In the genomic region with DNA sequence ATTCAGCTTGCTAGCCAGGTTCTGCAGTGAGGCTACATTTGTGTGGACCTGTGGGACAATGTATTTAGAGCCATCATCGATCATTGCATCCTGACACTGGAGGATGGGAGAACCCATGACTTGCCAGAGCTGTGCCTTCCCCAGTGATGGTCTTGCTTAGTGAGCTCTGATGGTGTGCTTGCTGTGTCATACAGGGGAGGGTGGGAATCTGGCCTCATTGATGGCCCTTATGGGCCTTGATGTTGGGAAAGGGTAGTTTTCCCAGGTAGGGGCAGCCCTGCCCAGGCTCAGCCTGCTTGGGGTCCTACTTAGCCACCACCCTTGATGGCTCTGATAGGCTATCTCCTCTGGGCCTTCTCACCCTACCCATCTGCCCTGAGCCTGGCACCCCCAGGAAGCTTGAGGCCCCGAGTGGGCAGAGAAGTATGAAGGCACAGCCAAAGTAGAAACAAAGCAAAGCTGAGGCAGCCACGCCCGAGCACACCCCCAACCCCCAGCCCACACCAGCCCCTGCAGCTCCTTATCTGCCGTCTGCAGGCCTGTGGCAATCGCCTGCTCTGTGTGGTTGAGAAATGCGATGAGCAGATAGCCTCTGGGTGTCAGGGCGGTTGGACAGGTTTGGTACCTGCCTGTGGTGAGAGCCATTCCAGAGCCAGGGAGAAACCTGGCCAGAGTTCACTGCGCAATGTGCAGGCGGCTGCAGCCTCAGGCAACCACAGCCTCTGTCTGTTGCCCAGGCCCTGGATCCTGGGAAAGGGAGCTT, we compare ENCODE assay signal across 9 mouse cellular contexts. TPM values are rescaled to one million over a fixed set of nuclear protein-coding genes. Genes with fewer than 3 reads are reported as not detected.
A peak's percentile ranks its signal among the peaks of the same experiment; 100 is the strongest.
DNase-seq lines count a peak whose midpoint lies in the region; ATAC-seq lines count a peak whose summit lies in the region.
"Had no signal": no experiment of that assay in that cellular context is flagged by ENCODE, and none has a peak within 500 bp of the region (broad histone marks: within the 10 kb centered on the region; RNA-seq: fewer than 3 reads in every experiment).

No protein-coding gene starts in this region.

- H3K27me3 ChIP-seq in midbrain, embryonic 10.5 days (ENCODE audit: low read depth, poor library complexity, severe bottlenecking), result no peaks in the 10 kb centered on the region
- no peaks in the 10 kb centered on the region for H3K27me3 ChIP-seq in midbrain, embryonic 14.5 days (ENCODE audit: control insufficient read depth, insufficient read depth, low read length)
- H3K27me3 ChIP-seq in erythroblast, embryonic 14.5 days (ENCODE audit: control insufficient read depth), result no peaks in the 10 kb centered on the region
- no peaks in the 10 kb centered on the region for H3K27me3 ChIP-seq in liver, embryonic 13.5 days

- WGBS in midbrain, embryonic 10.5 days, result 77% methylated on average over 10 of the region's 10 CpGs
- WGBS in midbrain, embryonic 14.5 days, result 76% methylated on average over 10 of the region's 10 CpGs
- WGBS in liver, embryonic 13.5 days (ENCODE audit: insufficient replicate concordance), result 8% methylated on average over 10 of the region's 10 CpGs

- H3K27ac ChIP-seq in midbrain, embryonic 10.5 days (replicated peaks), result peak overlapping the region; percentile 34; the same call in 1 of the 2 replicates
- H3K27ac ChIP-seq in midbrain, embryonic 14.5 days (replicated peaks; ENCODE audit: low read depth, low read length), result no peak overlapping the region
- H3K27ac ChIP-seq in liver, embryonic 13.5 days, result peak overlapping the region; percentile 76

- H3K4me3 ChIP-seq in midbrain, embryonic 10.5 days, result no peak overlapping the region
- no peak overlapping the region for H3K4me3 ChIP-seq in midbrain, embryonic 14.5 days (replicated peaks; ENCODE audit: low read depth, low read length)
- peak overlapping the region; percentile 28 for H3K4me3 ChIP-seq in erythroblast, embryonic 14.5 days (replicated peaks)
- no peak overlapping the region; the same call in 1 of the 2 replicates for H3K4me3 ChIP-seq in liver, embryonic 13.5 days (replicated peaks)
- H3K4me3 ChIP-seq: myocyte had no signal

- no peaks in the 10 kb centered on the region for H3K9me3 ChIP-seq in midbrain, embryonic 10.5 days (replicated peaks)
- H3K9me3 ChIP-seq in midbrain, embryonic 14.5 days (ENCODE audit: control insufficient read depth, low read length), result no peaks in the 10 kb centered on the region
- no peaks in the 10 kb centered on the region for H3K9me3 ChIP-seq in erythroblast, embryonic 14.5 days (ENCODE audit: control insufficient read depth, low read length)
- H3K9me3 ChIP-seq in liver, embryonic 13.5 days (replicated peaks), result no peaks in the 10 kb centered on the region

- H3K4me1 ChIP-seq in midbrain, embryonic 10.5 days, result peaks cover 69% of the 10 kb centered on the region
- H3K4me1 ChIP-seq in midbrain, embryonic 14.5 days (ENCODE audit: control insufficient read depth, insufficient read depth, low read length), result peaks cover 29% of the 10 kb centered on the region
- H3K4me1 ChIP-seq in erythroblast, embryonic 14.5 days (ENCODE audit: control insufficient read depth), result peaks cover 82% of the 10 kb centered on the region
- H3K4me1 ChIP-seq in liver, embryonic 13.5 days (replicated peaks), result peaks cover 91% of the 10 kb centered on the region

- H3K4me2 ChIP-seq in midbrain, embryonic 14.5 days (ENCODE audit: low read length), result no peak overlapping the region
- peak overlapping the region; percentile 57 for H3K4me2 ChIP-seq in liver, embryonic 13.5 days

- ATAC-seq in midbrain, embryonic 14.5 days (ENCODE audit: low FRiP score, low TSS enrichment), result no peak
- peak; percentile 91 for ATAC-seq in liver, embryonic 13.5 days (ENCODE audit: low read depth)

- no peak overlapping the region for H3K9ac ChIP-seq in midbrain, embryonic 14.5 days (replicated peaks; ENCODE audit: low read length)
- peak overlapping the region; percentile 64 for H3K9ac ChIP-seq in liver, embryonic 13.5 days

- DNase-seq in midbrain, embryonic 10.5 days (ENCODE audit: low spot score), result no peak
- no peak for DNase-seq in midbrain, embryonic 14.5 days
- DNase-seq in liver, embryonic 13.5 days, result peak; percentile 83
- DNase-seq in urinary bladder, postnatal 36 days (ENCODE audit: low spot score in 2 of 2), result peak; percentile 82 to 87
- DNase-seq in right cerebral cortex, postnatal 10 days (ENCODE audit: low spot score in 2 of 2), result no peak
- DNase-seq in adrenal gland, adult 8-10 months, result no peak
- no peak for DNase-seq in thymus, postnatal 36 days

- H3K36me3 ChIP-seq in midbrain, embryonic 10.5 days, result no peaks in the 10 kb centered on the region
- H3K36me3 ChIP-seq in midbrain, embryonic 14.5 days (ENCODE audit: control insufficient read depth, insufficient read depth, low read length), result no peaks in the 10 kb centered on the region
- no peaks in the 10 kb centered on the region; the same call in 1 of the 2 replicates for H3K36me3 ChIP-seq in erythroblast, embryonic 14.5 days (ENCODE audit: control insufficient read depth)
- H3K36me3 ChIP-seq in liver, embryonic 13.5 days, result no peaks in the 10 kb centered on the region

RNA-seq across cellular contexts. Expression of gene Rxra, which starts 26.8 kb away (rescaled TPM):
- 7.5 and 7.6 TPM in 2 replicates for polyA plus RNA-seq in midbrain, embryonic 10.5 days (2016; fragmentation: Nextera tagmentation; extraction: Ambion mirVana)
- polyA plus RNA-seq in midbrain, embryonic 14.5 days (2014; fragmentation: Nextera tagmentation; extraction: Ambion mirVana), result 1.9 and 2.5 TPM in 2 replicates
- polyA plus RNA-seq in erythroblast, embryonic 14.5 days (2012), result 0.55 TPM in 2 replicates
- 3.5 and 3.7 TPM in 2 replicates for polyA plus RNA-seq in liver, embryonic 13.5 days (2015; fragmentation: Nextera tagmentation; extraction: Ambion mirVana)
- 10 to 100 TPM; 51.3 to 64.4 (median 56.7) TPM for total RNA-seq in adrenal gland, adult 8-10 months (2022)

Comparison
In these comparisons a context has a peak if more than half of its experiments do, and no peak if none do; other contexts are left out.
1. DNase-seq: peak in liver, embryonic 13.5 days (single experiment) and urinary bladder, postnatal 36 days (2 of 2); none in midbrain, embryonic 10.5 days (single experiment), midbrain, embryonic 14.5 days (single experiment), right cerebral cortex, postnatal 10 days (0 of 2), adrenal gland, adult 8-10 months (single experiment) and thymus, postnatal 36 days (0 of 2).